Mouse (Mus musculus) embryonic facial prominence, embryonic 14.5 days (tissue): ENCODE data around the gene Ssbp4. TPM values are rescaled to one million over a fixed set of nuclear protein-coding genes. Genes with fewer than 3 reads are reported as not detected.

Source experiments
- ATAC-seq: fragments of 200-750 bp; cut with Nextera tagmentation; 2 replicates; pipeline ENCODE4 v1.8.0; 2017; ENCODE audit warnings: low read depth, moderate number of reproducible peaks, moderate TSS enrichment
- DNase-seq: peaks from one replicate; pipeline ENCODE4 v3.0.0-alpha.2; 2015; ENCODE audit warnings: low spot score
- H3K27ac ChIP-seq: fragments of 300-500 bp; sonication (generic); replicated peaks from 2 replicates; pipeline ENCODE4 v1.5.1; 2014; ENCODE audit warnings: low read depth, mild to moderate bottlenecking, low read length, moderate library complexity
- H3K27me3 ChIP-seq: fragments of 300-500 bp; sonication (generic); replicated peaks from 2 replicates; pipeline ENCODE4 v1.6.1; 2014; ENCODE audit warnings: low read length; ENCODE audit not compliant: control insufficient read depth, insufficient read depth
- H3K36me3 ChIP-seq: fragments of 300-500 bp; sonication (generic); 2 replicates; pipeline ENCODE4 v1.6.1; 2014; ENCODE audit warnings: low read length, mixed read lengths; ENCODE audit not compliant: control insufficient read depth, insufficient read depth
- H3K4me1 ChIP-seq: fragments of 300-500 bp; sonication (generic); 2 replicates; pipeline ENCODE4 v1.6.1; 2014; ENCODE audit warnings: antibody characterized with exemption, low read length; ENCODE audit not compliant: control insufficient read depth, insufficient read depth
- H3K4me2 ChIP-seq: fragments of 300-500 bp; sonication (generic); 2 replicates; pipeline ENCODE4 v1.6.1; 2014; ENCODE audit warnings: low read depth, mild to moderate bottlenecking, low read length, moderate library complexity, mixed read lengths
- H3K4me3 ChIP-seq: fragments of 300-500 bp; sonication (generic); 2 replicates; pipeline ENCODE4 v1.5.1; 2014; ENCODE audit warnings: low read depth, mild to moderate bottlenecking, low read length
- H3K9ac ChIP-seq: fragments of 300-500 bp; sonication (generic); 2 replicates; pipeline ENCODE4 v1.6.1; 2014; ENCODE audit warnings: low read depth, mild to moderate bottlenecking, low read length, moderate library complexity, mixed read lengths
- H3K9me3 ChIP-seq: fragments of 300-500 bp; sonication (generic); 2 replicates; pipeline ENCODE4 v1.6.1; 2016; ENCODE audit warnings: low read length; ENCODE audit not compliant: control insufficient read depth
- WGBS: fragments of 180-500 bp; shearing (Covaris S2); extraction: QIAGEN DNeasy Blood & Tissue Kit; methylation state at CpG from one replicate; pipeline ENCODE4 v1.1.7; 2014; 5-methylcytosine and 5-hydroxymethylcytosine counted together
- polyA plus RNA-seq: library from polyadenylated mRNA; unstranded; fragments of >200 nt; fragmentation: Nextera tagmentation; extraction: Ambion mirVana; gene quantifications from 2 replicates; pipeline ENCODE4 v1.2.1, GENCODE M21; 2014

Ssbp4 gene
- polyA plus RNA-seq, 1 experiment from 2014 or later = 120 TPM

DNA sequence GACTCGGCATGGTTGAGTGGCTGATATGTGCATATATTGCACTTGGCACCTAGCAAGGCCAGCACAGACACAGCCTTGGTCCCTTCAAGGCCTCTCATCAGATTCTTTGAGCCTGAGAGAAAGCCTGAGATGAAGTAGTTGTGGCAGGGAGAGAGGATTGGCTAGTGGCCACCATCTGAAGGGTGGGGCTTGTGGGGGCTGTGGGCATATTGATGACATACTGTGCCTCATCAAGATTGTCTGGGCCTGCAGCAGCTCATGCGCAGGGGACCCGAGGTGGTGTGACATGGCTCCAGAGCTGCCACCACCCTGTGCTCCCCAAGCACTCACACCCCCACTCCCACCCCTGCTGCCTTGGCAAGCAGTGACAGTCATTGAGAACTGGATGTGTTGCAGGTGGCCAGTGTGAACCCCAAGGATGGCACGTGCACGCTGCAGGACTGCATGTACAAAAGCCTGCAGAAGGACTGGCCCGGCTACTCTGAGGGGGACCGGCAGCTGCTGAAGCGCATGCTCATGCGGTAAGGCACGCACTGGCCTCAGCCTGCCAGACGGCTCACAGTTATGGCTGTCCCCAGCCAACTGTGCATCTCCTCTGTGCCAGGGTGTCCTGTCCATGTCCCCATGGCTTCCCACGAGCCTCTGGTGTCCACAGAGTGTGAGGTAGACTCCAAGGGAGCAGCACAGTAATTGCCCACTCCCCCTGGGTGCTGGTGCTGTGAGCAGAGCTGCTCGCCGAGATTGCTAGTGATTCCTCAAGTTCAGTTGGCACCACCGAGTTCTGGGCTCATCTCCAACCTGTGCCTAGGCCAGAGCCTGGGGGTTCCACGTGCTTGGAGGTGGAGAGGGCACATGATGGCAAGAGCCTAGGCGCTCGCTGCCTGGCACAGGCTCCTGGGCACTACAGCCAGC lies 24.9 kb downstream of the Ssbp4 start:
- DNase-seq (no peak), ATAC-seq (no peak)
- H3K4me1 ChIP-seq = no peaks in the 10 kb centered on the region
- H3K4me3 ChIP-seq = no peak overlapping the region
- H3K27me3 ChIP-seq = no peaks in the 10 kb centered on the region
- no peak overlapping the region for H3K9ac ChIP-seq
- peaks cover 93% of the 10 kb centered on the region for H3K36me3 ChIP-seq
- H3K27ac ChIP-seq = no peak overlapping the region
- H3K4me2 ChIP-seq = no peak overlapping the region
- WGBS = 89% methylated on average over 18 of the region's 18 CpGs
- no peaks in the 10 kb centered on the region for H3K9me3 ChIP-seq

DNA sequence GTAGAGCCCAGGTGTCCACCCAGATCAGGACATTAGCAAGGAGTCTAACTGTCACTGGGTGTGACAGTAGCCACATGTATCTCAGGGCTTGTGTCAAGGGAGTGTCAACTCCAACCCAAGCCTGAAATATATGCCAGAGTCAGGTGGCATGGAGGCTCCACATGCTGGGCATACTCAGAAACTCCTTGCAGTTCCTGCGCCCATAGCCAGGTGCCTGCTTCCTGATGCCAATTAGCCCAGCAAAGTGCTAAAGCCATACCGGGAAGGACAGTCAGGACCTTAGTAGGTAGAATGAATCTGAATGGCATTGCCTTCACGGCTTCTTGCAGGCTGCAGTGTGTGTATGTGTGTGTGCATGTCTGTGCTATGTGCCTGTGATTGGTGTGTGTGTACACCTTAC lies 31.5 kb downstream of the Ssbp4 start:
- Histone ChIP-seq H3K27ac (no peak overlapping the region), H3K9ac (no peak overlapping the region), H3K4me1 (no peaks in the 10 kb centered on the region), H3K4me2 (no peak overlapping the region), H3K9me3 (no peaks in the 10 kb centered on the region), H3K4me3 (no peak overlapping the region), H3K36me3 (peaks cover 52% of the 10 kb centered on the region), H3K27me3 (no peaks in the 10 kb centered on the region)
- ATAC-seq = no peak
- no peak for DNase-seq
- 97% methylated on average over 3 of the region's 3 CpGs for WGBS

DNA sequence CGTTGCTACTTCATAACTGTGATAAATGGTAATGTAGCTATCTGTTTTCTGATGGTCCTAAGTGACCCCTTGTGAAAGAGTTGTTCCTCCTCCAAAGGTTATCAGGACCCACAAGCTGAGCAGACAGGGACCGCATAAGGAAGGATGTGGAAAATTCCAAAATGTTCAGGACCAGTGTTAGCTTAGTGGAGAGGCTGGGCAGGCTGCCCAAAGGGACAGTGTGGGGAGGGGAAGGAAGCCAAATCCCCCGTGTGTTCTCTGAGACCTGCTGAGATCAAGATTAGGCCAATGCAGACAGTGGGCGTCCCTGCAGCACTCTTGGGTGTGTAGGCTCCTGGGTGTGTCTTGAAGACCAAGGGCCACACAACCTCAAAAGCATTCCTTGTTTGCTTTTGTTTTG lies 33.8 kb downstream of the Ssbp4 start:
- Histone ChIP-seq H3K27me3 (no peaks in the 10 kb centered on the region), H3K4me3 (no peak overlapping the region), H3K9me3 (no peaks in the 10 kb centered on the region), H3K4me2 (no peak overlapping the region), H3K9ac (no peak overlapping the region), H3K36me3 (peaks cover 29% of the 10 kb centered on the region), H3K4me1 (no peaks in the 10 kb centered on the region), H3K27ac (no peak overlapping the region)
- DNase-seq = no peak
- WGBS = 90% methylated on average over 4 of the region's 4 CpGs
- no peak for ATAC-seq

DNA sequence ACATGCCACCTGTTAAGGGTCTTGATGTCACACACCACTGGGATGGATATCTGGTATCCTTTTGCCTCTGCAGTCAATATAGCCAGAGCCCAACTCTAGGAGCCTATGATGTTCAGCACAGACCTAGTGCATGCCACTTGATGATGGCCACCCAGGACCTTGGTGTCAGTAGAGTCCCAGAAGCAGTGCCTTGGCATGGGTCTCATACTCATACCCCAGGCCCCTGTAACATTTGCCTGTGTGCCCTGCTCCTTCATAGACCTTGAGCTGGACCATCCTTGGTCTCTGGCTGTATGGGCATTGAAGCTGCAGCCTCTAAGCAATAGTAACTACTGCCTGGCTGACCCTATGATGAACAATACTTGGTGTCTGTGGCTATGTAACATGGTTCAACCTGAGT lies 34.4 kb downstream of the Ssbp4 start:
- no peaks in the 10 kb centered on the region for H3K4me1 ChIP-seq
- no peak for ATAC-seq
- no peak overlapping the region for H3K4me3 ChIP-seq
- no peak overlapping the region for H3K9ac ChIP-seq
- peaks cover 27% of the 10 kb centered on the region for H3K36me3 ChIP-seq
- H3K9me3 ChIP-seq = no peaks in the 10 kb centered on the region
- H3K27me3 ChIP-seq = no peaks in the 10 kb centered on the region
- no peak for DNase-seq
- H3K27ac ChIP-seq = no peak overlapping the region
- H3K4me2 ChIP-seq = no peak overlapping the region

DNA sequence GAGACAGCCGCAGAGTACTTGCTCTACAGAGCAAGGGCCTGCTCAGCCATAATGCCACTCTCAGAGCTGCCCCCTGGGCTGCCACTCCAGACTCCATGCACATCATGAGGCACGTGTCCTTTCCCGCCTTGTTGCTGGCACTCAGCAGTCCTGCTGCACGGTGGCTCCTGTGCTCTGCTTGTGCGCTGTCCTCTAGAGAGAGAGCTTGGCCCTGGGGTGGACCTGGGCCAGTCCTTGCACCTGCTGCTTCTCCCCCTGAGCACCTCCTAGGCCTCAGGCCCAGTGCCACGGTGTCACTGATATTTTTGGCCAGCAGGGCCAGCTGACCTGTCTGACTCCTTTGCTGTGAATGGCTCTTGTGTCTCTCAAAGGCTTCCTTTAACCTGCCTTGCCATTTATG lies 37.7 kb downstream of the Ssbp4 start:
- WGBS = 78% methylated on average over 3 of the region's 6 CpGs

DNA sequence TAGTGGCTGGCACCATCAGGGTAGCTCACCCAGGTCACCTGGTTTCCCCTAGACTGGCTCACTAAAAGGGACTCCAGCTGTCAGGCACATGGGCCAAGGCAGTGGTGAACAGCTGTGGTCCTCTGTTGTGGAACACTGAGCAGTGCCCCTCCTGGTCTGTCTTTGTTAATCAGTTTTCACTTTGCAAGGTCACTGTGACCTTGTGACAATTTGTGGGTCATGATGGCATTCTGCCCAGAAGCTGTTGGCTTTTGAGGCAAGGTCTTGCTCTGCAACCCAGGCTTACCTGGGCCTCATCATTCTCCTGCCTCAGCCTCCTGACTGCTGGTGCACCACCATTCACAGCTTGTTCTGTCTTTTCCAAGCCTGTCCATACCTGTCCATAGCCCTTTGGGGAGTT lies 38.3 kb downstream of the Ssbp4 start:
- H3K27ac ChIP-seq = no peak overlapping the region
- H3K9ac ChIP-seq = no peak overlapping the region
- H3K36me3 ChIP-seq = peaks cover 15% of the 10 kb centered on the region; the same call in 1 of the 2 replicates
- no peak overlapping the region for H3K4me2 ChIP-seq
- ATAC-seq (peak; percentile 16; the same call in 1 of the 2 replicates), DNase-seq (no peak)
- no peaks in the 10 kb centered on the region for H3K9me3 ChIP-seq
- H3K4me3 ChIP-seq = no peak overlapping the region
- H3K4me1 ChIP-seq = no peaks in the 10 kb centered on the region
- H3K27me3 ChIP-seq = no peaks in the 10 kb centered on the region

More for the DNA sequence above, 37.7 kb downstream of the Ssbp4 start:
- Histone ChIP-seq H3K4me2 (no peak overlapping the region), H3K4me1 (no peaks in the 10 kb centered on the region), H3K4me3 (no peak overlapping the region), H3K9me3 (no peaks in the 10 kb centered on the region), H3K36me3 (peaks cover 15% of the 10 kb centered on the region; the same call in 1 of the 2 replicates), H3K27me3 (no peaks in the 10 kb centered on the region), H3K27ac (no peak overlapping the region), H3K9ac (no peak overlapping the region)
- ATAC-seq (no peak; the same call in 1 of the 2 replicates), DNase-seq (no peak)

DNA sequence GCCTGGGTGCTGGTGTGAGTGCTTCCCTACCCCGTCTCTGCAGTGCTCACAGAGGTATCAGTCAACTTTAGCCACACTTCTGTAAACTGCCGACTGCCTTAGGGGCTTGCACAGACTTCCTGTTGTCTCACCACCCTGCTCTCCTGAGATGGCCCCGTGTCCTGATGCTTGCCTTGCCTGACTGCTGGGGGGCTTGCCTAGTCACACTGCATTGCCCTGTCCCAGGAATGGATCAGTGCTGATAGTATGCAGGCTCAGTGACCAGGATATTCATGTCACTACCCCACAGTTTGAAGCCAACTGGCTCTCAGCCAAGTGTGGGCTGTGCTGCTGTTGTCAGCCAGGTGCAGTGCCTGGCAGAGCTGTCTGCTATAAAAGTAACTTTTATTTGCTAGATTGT lies 43.1 kb downstream of the Ssbp4 start:
- no peak overlapping the region for H3K4me3 ChIP-seq
- H3K4me1 ChIP-seq = no peaks in the 10 kb centered on the region
- no peaks in the 10 kb centered on the region for H3K9me3 ChIP-seq
- no peak overlapping the region for H3K27ac ChIP-seq
- no peak for ATAC-seq
- no peaks in the 10 kb centered on the region for H3K27me3 ChIP-seq
- H3K9ac ChIP-seq = no peak overlapping the region
- WGBS = 33% methylated on average over 3 of the region's 3 CpGs
- DNase-seq = peak; percentile 53
- no peak overlapping the region for H3K4me2 ChIP-seq
- no peaks in the 10 kb centered on the region for H3K36me3 ChIP-seq

DNA sequence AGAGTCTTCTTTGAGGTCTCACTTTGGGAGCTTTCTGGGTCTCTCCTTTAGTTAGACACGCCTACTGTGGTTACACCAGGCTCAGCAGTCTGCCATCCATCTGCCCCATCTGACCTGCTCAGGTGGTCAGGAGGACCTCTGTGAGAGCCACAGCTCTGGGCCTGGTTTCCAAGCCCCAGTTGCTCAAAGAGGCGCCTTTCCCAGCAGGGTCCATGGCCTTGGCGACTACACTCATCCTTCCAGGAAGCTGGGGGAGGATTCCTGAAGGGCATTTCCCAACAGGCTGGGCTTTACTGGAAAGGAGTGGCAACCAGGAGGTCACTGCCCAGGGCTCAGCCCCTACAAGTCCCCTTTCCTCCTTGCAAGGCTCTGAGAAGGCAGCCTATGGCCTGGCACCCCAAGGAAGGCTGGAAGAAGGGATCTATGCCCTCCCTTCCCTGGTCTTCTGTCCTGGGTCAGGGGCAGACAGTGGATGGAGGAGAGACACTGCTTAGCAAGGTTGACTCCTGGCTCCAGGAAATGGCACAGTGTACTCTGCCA lies 43.9 kb downstream of the Ssbp4 start:
- 82% methylated on average over 3 of the region's 3 CpGs for WGBS
- Histone ChIP-seq H3K36me3 (no peaks in the 10 kb centered on the region), H3K9ac (no peak overlapping the region)

More for the DNA sequence above, 43.9 kb downstream of the Ssbp4 start:
- ATAC-seq = no peak
- no peak overlapping the region for H3K27ac ChIP-seq
- H3K4me2 ChIP-seq = no peak overlapping the region
- H3K4me3 ChIP-seq = no peak overlapping the region
- H3K9me3 ChIP-seq = no peaks in the 10 kb centered on the region
- no peaks in the 10 kb centered on the region for H3K27me3 ChIP-seq
- DNase-seq = no peak
- H3K4me1 ChIP-seq = no peaks in the 10 kb centered on the region
